Mouse (Mus musculus): ENCODE data around the gene 3110082I17Rik.

The 3110082I17Rik gene

GRCm38 (mm10) chr5:139460384-139461067 is at the start of gene 3110082I17Rik:
3110082I17Rik (minus strand) TSS chr5:139460527.
- DNase-seq (ENCODE audit: low spot score): peak; percentile 93

GRCm38 (mm10) chr5:139506207-139506606 is 45.9 kb upstream of the 3110082I17Rik start:
- DNase-seq (ENCODE audit: low spot score): no peak

- peak; percentile 44 for DNase-seq (ENCODE audit: low spot score)
Observed at GRCm38 (mm10) chr5:139505073-139505606, 44.8 kb upstream of the 3110082I17Rik start.

GRCm38 (mm10) chr5:139502281-139502680 is 42.0 kb upstream of the 3110082I17Rik start:
- no peak for DNase-seq (ENCODE audit: low spot score)

- DNase-seq (ENCODE audit: low spot score): no peak
Observed at GRCm38 (mm10) chr5:139498791-139499190, 38.5 kb upstream of the 3110082I17Rik start.

GRCm38 (mm10) chr5:139496939-139497338 is 36.6 kb upstream of the 3110082I17Rik start:
- no peak for DNase-seq (ENCODE audit: low spot score)

GRCm38 (mm10) chr5:139495019-139495669 is 34.8 kb upstream of the 3110082I17Rik start:
- DNase-seq (ENCODE audit: low spot score): no peak

GRCm38 (mm10) chr5:139493690-139494089 is 33.4 kb upstream of the 3110082I17Rik start:
- DNase-seq (ENCODE audit: low spot score): no peak

- DNase-seq (ENCODE audit: low spot score): no peak
Observed at GRCm38 (mm10) chr5:139491348-139491747, 31.0 kb upstream of the 3110082I17Rik start.

- no peak for DNase-seq (ENCODE audit: low spot score)
Observed at GRCm38 (mm10) chr5:139490131-139490530, 29.8 kb upstream of the 3110082I17Rik start.

- DNase-seq (ENCODE audit: low spot score): peak; percentile 98
Observed at GRCm38 (mm10) chr5:139484185-139484814, 24.0 kb upstream of the 3110082I17Rik start, which contains the start of gene Zfand2a. Zfand2a (minus strand) TSS chr5:139484549.

- no peak for DNase-seq (ENCODE audit: low spot score)
Observed at GRCm38 (mm10) chr5:139483171-139483848, 23.0 kb upstream of the 3110082I17Rik start.

- DNase-seq (ENCODE audit: low spot score): no peak
Observed at GRCm38 (mm10) chr5:139480406-139480805, 20.1 kb upstream of the 3110082I17Rik start.

- no peak for DNase-seq (ENCODE audit: low spot score)
Observed at GRCm38 (mm10) chr5:139479088-139479487, 18.8 kb upstream of the 3110082I17Rik start.

- DNase-seq (ENCODE audit: low spot score): no peak
Observed at GRCm38 (mm10) chr5:139474741-139475140, 14.4 kb upstream of the 3110082I17Rik start.

- DNase-seq (ENCODE audit: low spot score): no peak
Observed at GRCm38 (mm10) chr5:139467998-139468397, 7.7 kb upstream of the 3110082I17Rik start.

GRCm38 (mm10) chr5:139466801-139467200 is 6.5 kb upstream of the 3110082I17Rik start:
- DNase-seq (ENCODE audit: low spot score): no peak

GRCm38 (mm10) chr5:139466373-139466772 is 6.0 kb upstream of the 3110082I17Rik start:
- DNase-seq (ENCODE audit: low spot score): no peak

GRCm38 (mm10) chr5:139464874-139465273 is 4.5 kb upstream of the 3110082I17Rik start:
- DNase-seq (ENCODE audit: low spot score): peak; percentile 18

GRCm38 (mm10) chr5:139459938-139460337 is 389 bp downstream of the 3110082I17Rik start:
- DNase-seq (ENCODE audit: low spot score): no peak

- DNase-seq (ENCODE audit: low spot score): no peak
Observed at GRCm38 (mm10) chr5:139457241-139457640, 3.1 kb downstream of the 3110082I17Rik start.

GRCm38 (mm10) chr5:139455166-139455565 is 5.2 kb downstream of the 3110082I17Rik start:
- no peak for DNase-seq (ENCODE audit: low spot score)

Data from ovary, adult 18-20 months (tissue).